In genomic region chr12:32975501-32975900, GRCm38 (mm10) we compare ENCODE assay signal across 20 mouse cellular contexts.
"Had no signal": no experiment of that assay in that cellular context is flagged by ENCODE, and none has a peak within 500 bp of the region (broad histone marks: within the 10 kb centered on the region; RNA-seq: fewer than 3 reads in every experiment).

No protein-coding gene starts in this region.

- H3K27ac ChIP-seq: liver, embryonic 13.5 days; liver, embryonic 15.5 days; midbrain, embryonic 10.5 days; midbrain, embryonic 12.5 days; neural tube, embryonic 13.5 days; neural tube, embryonic 15.5 days; stomach, embryonic 15.5 days had no signal

- H3K36me3 ChIP-seq: stomach, embryonic 15.5 days had no signal

- ATAC-seq: liver, postnatal 0 days; midbrain, embryonic 16.5 days had no signal

- DNase-seq: liver; liver, embryonic 13.5 days; liver, postnatal 0 days; midbrain, embryonic 14.5 days; retina, postnatal 1 day; right cerebral cortex, adult 18-20 months; right cerebral cortex, postnatal 25 days; right cerebral cortex, postnatal 4 days; thymus, adult 18-20 months; thymus, postnatal 14 days; thymus, postnatal 36 days had no signal

- H3K9ac ChIP-seq: liver, embryonic 13.5 days; liver, embryonic 15.5 days; liver, postnatal 0 days; midbrain, embryonic 12.5 days; neural tube, embryonic 13.5 days; neural tube, embryonic 15.5 days; stomach, embryonic 15.5 days had no signal

- H3K4me3 ChIP-seq: liver, embryonic 13.5 days; liver, embryonic 15.5 days; midbrain, embryonic 10.5 days; midbrain, embryonic 12.5 days; myocyte; neural tube, embryonic 13.5 days; neural tube, embryonic 15.5 days; stomach, embryonic 15.5 days had no signal

- H3K27me3 ChIP-seq: liver, embryonic 13.5 days; liver, embryonic 15.5 days; midbrain, embryonic 12.5 days; neural tube, embryonic 13.5 days; neural tube, embryonic 15.5 days; stomach, embryonic 15.5 days had no signal

- H3K4me1 ChIP-seq: liver, embryonic 13.5 days; liver, embryonic 15.5 days; midbrain, embryonic 10.5 days; midbrain, embryonic 12.5 days; neural tube, embryonic 13.5 days; neural tube, embryonic 15.5 days; stomach, embryonic 15.5 days had no signal

- H3K9me3 ChIP-seq: liver, embryonic 13.5 days; liver, embryonic 15.5 days; midbrain, embryonic 10.5 days; midbrain, embryonic 12.5 days; neural tube, embryonic 13.5 days; neural tube, embryonic 15.5 days; stomach, embryonic 15.5 days had no signal

- H3K4me2 ChIP-seq: liver, embryonic 11.5 days; liver, embryonic 13.5 days; liver, embryonic 15.5 days; midbrain, embryonic 12.5 days; neural tube, embryonic 13.5 days; neural tube, embryonic 15.5 days; stomach, embryonic 15.5 days had no signal
